Mouse (Mus musculus) lung, adult 18-20 months (tissue): Measurements from ENCODE around the gene Cplx2.

Experiments used
- DNase-seq, 2 experiments: peaks; one replicate each; pipeline ENCODE4 v3.0.0; 2022; ENCODE audit warnings: mixed read lengths in 2 of 2

Cplx2 gene

DNA sequence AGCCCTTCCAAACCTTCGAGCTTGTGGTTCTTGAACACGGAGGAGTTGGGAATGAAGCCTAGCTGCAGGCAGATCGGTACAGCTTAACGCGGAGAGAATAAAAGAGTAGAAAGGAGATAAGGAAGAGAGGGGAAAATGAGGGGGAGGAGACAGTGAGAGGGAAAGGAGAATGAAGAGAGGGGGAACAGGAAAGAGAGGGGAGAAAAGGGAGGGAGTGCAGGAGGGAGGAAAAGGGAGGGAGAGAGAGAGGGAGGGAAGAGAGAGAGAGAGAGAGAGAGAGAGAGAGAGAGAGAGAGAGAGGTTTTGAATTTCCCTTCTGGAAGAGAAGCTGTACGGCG, at the start of gene Cplx2:
TSS of gene Cplx2 (plus strand) at position 301 of the 338 bp plus-strand sequence.
- no peak for DNase-seq

DNA sequence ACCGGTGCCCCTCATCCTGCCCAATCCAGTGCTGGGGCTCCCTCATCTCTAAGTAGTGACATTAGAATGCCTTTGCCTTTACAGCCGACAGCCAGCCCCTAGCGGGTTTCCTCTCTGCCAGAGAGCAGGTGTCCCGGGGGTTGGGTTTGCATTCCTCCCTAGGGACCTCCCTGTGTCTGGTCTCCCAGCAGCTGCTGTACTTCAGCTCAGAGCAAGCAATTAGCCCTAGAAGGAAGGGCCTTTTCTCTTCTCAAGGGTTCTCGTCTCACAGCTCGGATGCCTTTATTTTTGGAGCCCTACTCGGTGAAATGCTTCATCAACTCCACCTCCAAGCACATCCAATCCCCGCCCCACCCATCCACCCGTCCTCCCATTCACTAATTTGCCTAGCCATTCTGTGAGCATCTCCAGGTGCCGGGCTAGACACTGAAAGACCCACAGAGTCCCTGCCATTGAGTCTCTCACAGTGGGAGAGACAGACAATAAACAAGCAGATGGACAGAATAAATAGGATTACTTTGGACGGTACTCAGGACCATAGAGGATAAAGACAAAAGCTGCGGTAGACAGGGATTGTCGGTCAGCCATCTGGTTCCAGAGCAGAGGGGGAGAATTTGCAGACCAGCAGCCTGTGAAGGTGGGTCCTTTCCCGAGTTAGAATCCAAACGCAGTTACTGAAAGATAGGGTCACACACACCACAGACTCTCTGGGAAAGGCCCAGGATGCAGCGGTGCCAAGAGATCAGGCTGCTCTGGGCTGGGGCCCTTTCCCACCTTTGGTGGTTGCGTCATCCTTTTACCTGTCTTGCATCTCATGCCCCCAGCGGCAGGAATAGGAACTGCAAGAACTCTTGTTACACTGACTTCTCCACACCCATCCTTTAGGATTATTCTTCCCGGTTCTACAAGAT, 48.5 kb upstream of the Cplx2 start:
- peak; percentile 35 to 51 for DNase-seq

DNA sequence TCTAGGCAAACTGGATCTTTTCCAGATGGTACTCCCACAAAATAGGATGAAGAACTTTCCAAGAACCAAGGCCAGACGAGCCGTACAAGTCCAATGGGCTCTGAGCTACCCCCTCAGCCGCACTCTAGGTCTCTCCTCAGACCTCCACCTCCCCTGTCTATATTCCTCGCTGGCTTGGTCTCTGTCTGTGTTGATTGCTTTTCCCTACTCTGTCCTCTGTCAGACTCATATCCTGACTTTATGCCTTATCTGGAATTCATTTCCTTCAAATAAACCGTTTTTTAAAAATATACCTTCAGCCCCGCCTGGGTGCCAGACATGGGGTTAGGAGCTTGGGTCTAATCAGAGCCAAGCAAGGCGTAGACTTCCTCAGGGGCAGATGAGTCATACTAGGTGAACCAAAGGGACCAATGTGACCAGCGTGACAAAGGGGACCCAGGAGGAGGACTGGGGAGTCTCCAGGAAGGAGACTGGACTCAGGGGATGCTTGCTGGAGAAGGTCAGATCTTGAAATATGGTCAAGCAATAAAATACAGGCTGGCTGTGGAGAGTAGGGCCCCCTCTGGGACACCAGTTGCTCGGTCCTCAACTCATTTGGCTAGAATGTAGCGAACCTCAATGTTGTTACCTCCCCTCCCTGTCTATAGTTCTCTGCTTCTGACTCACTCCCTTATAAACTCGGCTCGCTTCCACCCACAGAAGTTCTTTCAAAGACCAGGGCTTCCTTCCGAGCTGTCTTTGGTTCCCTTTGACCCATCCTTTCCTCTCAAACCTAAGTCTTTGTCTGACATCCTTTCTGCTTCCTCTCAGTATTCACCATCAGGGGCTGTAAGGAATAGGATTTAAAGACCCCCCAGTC, 47.6 kb upstream of the Cplx2 start:
- DNase-seq = no peak

DNA sequence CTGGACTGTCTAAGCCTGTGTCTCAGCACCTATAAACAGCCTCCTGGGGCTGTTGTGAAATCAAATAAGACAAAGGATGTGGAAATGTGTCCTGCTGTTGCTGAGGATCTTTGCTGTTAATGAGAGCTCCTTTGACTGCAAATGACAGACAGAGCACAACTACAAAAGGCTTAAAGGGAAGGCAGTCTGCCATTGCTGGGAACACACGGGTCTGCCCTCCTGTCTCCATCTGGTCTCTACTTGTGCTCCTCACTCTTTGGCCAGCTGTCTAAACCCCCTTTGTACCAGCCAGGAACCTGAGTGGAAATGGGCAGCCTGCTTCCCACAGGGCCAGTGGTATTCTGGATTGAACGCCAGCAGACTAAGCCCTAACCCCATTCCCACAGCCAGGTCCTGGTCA, 47.0 kb upstream of the Cplx2 start:
- no peak for DNase-seq

DNA sequence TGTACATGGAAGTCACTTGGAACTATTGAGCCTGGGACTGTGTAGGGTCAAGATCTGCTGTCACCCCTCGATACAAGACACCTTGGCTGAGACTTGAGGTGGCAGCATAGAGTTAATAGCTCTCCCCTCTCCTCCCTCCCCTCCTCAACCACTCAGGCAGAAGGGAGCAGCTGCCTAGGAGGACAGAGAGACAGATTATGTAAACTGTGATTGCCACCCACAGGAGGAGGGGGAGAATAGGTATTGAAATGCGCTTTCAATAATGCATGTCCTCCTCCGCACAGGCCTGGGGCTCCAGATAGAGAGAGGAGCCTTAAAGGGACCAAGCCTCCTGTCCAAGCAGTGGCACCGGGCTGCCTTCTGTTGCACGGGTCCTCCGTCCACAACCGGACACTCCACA, 45.3 kb upstream of the Cplx2 start:
- no peak for DNase-seq

DNA sequence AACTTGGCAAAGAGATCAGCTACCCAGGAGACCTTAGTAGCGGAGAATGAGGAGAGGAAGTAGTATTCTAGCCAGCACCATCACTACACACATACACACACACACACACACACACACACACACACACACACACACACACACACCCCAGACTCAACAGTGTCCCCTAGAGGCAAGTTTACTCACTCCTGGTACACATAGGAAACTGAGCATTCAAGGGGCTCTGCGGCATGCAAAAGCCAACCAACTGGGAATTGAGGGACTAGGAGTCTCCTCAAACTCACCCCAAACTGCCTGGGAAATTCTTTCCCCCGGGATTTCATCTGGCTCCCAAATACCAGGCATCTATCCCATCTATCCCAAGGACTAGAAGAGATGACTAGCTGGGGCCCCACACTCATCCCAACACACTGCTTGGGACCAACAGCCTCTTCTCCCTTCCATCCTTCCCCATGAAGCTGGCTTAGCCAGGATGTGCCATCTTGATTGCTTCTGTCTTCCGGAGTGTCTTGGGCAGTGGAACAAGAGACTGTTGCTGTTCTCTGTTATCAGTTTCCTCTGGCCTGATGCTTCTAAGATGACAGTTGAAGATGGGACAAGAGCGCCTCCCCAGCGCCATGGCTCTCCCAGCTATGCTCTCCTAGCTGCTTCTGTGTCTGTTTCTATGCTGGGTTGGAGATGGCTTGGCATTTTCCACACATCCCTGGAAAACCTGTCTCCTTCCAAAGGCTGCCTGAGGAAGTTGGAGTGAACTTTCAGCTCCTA, 44.3 kb upstream of the Cplx2 start:
- no peak for DNase-seq

DNA sequence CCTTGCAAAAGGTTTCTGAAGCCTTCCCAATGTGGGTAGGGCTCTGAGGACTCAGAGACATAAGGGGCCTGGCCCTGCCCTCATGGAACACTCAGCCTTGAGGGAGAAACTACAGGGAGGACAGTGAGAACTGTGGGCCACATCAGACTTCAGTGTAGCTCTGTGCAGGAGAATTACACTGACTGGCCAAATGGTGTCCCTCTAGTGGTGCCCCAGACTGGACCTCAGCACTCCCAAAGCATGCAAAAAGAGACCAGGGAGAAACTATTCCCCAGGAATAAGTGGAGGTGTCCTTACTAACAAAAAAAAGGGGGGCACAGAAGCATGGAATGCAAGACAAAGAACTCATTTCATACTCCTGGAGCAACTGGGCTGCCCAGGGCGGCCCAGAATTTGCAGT, 43.1 kb upstream of the Cplx2 start:
- DNase-seq = no peak

DNA sequence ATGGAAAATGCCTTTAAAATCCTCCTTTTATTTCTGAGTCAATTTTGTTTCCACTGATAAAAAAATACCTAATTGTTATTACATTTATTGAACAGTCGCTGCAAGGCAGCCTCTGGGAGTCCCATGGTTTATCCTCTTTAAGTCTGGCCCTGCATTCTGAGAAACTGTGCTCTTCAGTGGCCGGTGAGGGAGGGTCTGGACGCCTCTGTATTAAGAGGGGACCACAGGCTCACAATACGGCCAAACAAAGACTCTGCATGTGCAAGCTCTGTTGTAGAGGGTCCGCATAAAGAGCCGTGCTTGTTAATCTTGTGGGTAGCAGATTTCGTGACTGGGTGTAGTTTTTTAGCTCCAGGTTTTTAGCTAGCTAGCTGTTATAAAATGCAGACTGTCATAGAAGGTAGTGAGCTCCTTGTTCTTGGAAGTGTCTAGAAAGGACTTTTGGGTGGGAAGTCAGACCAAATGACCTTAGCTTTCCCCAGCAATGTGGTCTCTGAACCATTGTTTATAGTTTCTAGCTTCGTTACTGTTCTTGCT, 42.1 kb upstream of the Cplx2 start:
- no peak for DNase-seq

DNA sequence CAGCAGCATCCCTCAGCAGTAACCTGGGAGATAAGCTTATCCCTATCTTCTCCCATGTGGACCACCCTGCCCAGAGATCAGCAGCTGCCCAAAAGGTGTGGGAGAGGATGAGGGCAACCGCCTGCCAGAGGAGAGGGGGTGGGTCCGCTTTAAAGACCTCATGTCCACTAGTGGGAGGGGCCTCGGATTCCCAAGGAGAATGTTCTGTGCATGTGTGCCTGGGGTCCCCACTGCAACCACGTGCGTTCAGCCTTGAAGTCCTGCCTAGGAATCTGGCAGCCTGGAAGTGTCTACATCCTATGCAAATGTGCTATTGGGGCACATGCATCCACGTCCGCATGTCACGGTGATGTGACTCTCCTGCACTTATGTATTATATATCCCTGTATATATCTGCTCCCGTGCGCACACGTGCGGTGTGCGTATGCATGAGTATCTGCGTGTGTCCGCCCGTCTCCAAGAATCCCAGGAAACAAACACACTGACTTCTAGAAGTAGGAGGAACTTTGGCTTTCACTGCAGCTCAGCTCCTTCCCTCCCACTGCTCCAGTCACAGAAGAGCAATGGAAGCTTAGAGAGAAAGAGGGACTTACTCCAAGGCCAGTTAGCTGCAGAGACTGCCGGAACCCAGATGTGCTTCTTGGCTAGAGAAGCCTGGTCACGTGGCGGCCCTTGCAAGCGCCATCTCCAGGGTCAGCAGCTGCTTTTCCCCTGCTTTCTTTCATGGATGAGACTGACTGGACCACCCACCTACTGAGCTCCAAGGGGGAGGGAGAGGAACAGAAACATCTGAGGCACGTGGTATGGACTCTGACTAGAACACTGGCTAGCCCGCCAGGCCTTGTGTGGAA, 39.1 kb upstream of the Cplx2 start:
- DNase-seq = peak; percentile 52 to 55

DNA sequence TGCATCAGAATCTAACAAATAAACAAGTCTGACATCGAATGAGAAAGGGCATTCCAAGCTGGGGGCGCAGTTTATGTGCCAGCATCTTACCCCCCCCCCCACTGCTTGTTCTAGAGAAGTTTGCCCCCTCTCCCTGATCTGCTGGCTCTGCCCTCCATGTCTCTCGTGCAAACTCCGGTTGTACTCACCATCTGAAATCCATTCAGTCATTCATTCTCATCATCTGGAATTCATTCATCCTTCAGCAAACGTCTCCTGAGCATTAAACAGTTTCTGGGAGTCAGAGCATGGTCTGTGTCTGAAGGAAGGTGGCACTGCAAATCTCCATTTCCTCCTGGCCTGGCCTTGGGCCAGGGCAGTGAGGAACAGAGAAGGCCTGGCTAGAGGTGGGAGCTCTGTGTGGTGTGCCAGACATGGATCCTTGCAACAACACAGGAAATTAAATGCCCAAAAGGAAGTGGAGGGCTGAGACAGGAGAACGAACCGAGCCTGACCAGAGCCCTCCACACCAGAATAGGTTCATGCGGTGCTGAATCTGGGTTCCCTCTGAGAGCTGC, 38.1 kb upstream of the Cplx2 start:
- DNase-seq = no peak

DNA sequence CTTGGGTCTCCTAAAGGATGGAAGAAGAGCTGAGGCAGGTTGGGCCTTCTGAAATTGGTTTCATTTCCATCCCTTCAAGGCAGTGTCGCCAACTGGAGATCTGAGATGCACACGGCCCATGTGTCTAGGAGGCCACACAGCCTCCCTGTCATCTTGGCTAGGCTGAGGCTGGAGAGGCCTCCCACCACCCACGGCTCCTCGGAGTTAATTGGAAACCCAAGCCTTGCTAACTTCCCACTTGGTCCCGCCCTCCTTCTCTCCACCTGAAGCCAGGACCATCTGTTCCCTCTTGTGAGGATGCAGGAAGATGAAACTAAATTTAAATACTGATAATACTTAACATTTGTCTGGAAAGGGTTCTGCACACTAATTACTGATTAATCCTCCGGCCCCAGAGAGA, 34.1 kb upstream of the Cplx2 start:
- DNase-seq = no peak

DNA sequence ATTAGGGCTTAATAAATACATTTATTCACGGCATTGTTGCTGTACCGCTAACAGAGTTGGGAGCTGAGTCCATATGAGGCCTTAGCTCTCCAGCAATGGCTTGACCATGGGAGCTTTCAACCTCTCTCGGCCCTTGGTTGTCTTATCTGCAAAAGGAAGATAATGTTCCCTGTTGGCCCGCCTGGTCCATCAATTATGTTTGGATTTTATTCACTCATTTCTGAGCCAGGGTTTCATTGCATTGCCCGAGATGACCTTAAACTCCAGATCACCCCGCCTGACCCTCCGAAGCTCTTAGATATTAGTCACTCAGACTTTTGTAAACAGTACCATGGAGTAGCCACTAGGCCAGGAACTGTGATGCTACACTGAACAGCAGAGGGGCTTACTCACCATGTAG, 33.6 kb upstream of the Cplx2 start:
- no peak for DNase-seq

DNA sequence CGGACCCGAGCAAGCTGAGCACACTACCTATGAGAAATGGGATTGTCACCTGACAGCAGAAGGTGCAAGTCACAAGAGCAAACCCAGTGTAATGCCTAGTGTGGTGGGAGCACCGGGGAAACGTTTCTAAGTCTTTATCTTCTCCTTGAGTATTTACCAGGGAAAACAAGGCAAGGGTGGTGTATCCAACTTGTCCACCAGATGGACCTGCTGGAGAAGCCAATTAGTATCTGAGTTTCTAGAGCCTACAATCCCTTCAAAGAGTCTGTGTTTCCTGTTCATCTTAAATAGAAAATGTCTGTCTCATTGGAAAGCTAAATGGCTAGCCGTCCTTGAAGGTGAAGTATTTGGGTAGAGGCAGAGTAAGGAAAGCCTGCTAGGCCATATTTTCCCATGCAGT, 32.3 kb upstream of the Cplx2 start:
- no peak for DNase-seq

DNA sequence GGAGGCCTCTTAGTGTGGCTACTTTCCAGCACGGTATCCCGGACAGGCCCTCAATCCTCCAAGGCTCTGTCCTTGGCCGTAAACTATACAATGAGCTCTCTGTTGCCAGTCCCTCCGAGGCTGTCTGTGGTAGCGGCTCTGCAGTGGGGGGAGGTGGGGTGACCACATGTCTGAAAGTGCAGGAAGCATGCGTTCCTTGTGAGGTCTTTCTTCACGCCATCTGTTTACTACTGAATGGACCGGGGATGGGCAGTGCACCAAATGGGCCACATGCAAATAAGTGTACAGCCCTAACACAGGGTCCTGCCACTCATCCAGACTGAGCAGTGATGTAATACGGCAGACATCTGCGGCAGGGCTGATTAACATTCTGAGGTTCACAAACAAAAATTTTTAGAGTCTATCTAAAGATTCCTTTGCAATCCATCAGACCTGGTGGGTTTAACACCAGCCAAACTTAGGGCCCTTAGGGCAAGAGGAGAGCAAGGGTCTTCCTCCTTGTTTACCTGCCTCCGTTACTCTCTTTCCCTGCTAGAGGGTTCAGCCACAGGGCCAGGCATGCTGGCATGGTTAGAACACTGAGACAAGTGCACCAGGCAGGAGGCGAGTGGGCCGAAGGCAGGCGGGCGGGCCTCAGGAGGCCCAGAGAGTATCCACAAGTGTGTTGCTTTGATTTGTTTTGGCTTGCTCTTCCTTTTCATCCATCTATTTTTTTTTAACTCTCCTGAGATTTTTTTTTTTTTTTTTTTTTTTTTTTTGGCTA, 25.1 kb upstream of the Cplx2 start:
- DNase-seq = no peak

DNA sequence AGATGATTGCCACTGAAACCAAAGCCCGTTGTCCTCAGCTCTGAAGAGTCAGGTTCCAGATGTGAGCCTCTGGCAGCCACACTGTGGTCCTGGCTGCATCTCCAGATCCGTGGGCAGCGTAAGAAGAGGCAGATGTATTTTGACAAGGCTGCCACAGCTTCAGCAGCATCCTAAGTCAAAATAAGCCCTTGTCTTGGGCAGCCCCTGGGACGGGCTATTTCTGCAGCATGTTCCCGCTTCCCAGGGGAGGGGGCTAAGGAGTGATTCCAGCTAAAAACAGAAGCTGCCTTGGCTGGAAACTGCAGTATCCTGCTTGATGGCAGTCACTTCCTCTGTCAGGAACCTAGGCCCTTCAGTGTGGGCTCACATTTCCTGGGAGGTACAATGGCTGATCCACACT, 23.1 kb upstream of the Cplx2 start:
- no peak for DNase-seq

DNA sequence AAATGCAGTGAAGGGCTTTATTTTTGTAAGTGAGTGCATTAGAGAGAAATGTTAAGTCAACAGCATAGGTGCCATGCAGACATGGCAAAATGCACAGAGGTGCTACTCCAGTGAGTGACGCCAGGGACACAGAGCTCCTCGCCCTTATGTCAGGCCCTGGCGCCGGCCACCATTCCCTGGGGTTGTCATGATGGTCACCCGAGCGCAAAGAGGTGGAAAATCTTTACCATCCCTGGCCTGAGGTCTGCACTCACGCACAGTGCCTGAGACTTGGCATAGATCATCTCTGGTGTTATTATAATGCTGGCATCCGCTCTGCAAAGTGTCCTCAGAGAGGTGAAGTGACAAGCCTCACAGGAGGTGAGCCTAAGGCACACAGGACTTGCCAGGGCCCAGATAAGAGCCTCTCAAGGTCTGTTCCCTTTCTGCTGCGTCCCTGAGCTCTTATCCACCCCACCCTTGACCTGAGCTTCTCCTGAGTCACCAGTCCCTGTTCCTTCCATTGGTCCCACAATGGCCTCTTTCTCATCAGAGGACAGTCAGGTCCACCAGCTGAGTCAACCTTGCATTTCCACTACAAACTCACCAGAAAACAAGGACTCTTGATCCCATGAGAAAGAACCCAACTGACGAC, 21.9 kb upstream of the Cplx2 start:
- no peak for DNase-seq

DNA sequence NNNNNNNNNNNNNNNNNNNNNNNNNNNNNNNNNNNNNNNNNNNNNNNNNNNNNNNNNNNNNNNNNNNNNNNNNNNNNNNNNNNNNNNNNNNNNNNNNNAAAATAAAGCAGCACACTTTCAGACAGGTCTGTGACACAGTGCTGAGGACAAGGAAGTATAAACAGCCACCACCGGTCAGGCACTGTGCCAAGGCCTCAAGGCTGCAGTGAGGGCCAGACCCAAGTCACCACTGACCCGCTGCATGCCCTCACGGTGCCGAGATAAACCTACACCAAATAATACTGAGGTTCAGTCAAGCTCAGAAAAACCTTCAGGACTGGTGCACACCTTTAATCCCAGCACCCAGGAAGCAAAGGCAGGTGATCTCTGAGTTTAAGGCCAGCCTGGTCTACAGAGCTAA, 13.7 kb upstream of the Cplx2 start:
- DNase-seq = no peak

DNA sequence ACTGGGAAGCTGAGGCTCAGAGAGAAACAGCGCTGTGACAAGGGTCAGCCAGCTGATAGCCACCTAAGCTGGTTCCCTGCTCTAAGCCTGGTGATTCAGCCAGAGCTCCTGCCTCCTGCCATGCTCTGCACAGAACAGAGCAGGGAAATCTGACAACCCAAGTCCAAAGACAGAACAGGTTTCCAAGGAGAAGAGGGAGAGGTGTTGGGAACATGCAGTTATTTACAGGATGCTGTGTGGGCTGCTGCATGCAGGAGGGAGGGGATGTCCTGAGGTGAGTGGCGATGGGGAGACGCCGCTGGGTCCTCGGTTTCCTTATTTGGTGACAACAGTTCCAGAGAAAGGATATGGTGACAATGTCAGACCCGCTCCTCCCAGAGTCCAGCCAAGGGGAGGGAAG, 12.0 kb upstream of the Cplx2 start:
- DNase-seq = no peak

DNA sequence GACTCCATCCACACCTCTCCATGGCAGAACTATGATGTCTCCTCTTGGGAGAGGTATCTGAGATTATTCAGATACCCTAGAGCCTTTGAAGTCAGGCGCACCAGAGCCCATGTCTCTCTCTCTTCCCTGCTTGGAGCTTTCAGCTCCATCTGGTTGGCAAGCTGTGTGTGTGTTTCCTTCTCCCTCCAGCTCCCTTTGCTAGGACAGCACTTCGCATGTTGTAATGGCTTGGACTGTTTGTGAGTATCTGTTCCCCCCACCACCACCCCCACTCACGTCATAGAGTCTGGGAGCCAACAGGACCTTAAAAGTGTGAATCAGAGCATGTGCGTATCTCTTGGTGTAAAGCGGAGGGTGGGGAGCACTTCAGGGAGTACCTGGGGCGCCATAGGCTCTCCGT, 6.5 kb upstream of the Cplx2 start:
- no peak for DNase-seq

DNA sequence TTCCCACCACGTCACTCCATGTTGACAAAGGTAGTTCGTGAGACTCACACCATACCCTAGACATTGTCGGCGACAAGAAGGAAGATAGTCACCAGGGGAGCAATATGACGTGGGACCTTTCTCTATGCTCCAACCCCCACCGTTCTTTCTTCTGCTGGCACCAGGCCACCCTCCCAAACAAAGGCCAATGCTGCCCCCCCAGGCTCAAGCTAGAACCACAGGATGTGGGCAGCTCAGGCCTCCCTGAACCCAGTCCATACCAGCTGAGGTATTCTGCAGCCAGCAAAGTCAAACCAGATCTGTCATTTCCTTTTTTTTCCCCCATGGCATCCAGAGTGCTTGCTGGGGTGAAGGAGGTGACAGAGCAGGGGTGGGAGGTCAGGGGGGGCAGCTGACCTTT, 3.4 kb upstream of the Cplx2 start:
- DNase-seq = no peak

DNA sequence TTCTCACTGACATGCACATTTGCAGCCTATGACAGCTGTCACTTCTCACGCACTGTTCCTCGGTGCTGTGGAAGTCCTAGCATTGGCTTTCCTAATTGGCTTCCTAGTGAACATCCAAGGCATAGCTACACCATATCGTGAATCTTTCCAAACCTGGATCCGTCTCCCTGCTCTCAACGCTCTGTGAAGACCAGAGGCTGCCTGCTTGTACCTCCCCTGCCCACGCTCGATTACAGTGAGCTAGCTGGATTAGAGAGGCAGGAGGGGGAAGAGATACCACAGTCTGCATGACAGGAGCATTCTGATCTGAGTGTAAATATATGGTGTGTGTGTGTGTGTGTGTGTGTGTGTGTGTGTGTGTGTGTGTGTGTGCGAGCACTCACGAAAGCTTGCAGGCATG, 3.0 kb upstream of the Cplx2 start:
- no peak for DNase-seq
